Mouse (Mus musculus) heart, adult 8-10 months (tissue): ENCODE data around the gene Tmem203. TPM values are rescaled to one million over a fixed set of nuclear protein-coding genes. Genes with fewer than 3 reads are reported as not detected.

Experiments used
- DNase-seq: peaks from one replicate; pipeline ENCODE4 v3.0.0; 2022; ENCODE audit warnings: low spot score
- total RNA-seq, 4 experiments: library from RNA; stranded (reverse); gene quantifications; 2 replicates each; pipeline ENCODE4 v1.2.4; 2022

Tmem203 gene
- total RNA-seq, 4 experiments from 2014 or later, result 11.4 to 16.1 (median 13.6) TPM

DNA sequence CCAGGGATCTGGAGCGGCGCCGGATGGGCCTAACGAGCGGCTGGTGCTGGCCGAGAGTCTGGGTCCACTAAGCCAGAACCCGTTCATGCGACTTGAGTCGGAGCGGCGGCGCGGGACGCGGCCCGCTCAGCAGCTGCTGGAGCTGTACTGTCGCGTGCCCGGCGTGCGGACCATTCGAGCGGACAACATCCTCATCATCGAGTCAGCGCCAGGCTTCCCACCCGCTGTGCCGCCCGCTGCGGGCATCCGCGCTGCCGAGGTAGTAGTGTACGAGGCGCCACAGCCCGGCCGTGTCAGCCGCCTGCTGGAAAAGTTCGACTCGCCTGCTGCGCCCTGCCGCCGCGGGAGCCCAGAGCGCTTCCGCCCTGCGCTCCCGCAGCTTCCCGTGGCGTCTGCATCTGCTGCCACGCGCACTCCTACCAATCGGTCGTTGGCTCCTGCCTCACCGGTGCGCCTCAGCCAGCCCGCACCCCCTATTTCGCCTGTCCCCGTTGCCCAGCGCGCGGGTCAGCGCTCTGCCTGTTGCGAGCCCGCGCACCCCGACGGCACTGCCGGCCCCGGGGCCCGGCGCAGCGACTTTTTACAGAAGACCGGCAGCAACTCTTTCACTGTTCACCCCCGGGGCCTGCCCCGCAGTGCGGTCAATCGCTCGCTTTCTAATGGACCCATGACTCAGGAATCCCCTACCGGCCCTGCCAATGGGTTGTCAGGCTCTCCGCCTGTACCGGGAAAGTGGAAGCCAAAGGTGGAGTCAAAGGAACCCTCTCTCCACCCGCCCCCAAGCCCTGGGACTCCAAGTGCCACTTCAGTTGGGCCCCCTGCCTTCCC is 7.8 kb downstream of the Tmem203 start:
- no peak for DNase-seq

DNA sequence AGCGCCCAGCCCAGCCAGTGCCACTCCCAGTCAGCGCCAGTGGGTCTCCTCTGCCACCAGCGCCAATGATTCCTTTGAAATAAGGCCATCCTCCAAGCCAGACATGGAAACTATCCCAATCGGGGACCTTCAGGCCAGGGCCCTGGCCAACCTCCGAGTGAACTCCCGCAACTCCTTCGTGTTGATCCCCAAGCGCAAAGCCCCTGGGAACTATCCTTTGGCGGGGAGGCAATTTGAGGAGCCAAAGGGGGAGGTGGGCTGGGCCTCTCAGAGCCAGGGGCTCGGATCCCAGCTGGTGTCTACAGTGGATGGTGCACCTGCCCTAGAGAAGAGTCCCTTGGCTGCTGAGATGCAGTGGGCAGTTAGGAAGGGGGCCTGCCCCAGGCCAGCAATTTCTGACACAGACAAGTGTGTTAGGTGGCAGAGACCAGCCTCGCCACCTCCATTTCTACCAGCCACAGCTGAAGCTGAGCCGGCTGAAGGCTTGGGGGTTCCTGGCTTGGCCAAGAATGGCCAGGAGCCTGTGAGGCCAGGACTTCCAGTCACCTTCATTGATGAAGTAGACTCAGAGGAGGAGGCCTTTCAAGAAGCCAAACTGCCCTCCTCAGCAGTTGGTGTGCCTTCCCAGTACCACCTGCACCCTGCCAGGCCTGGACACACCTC is 8.5 kb downstream of the Tmem203 start:
- DNase-seq, result no peak

GRCm38 (mm10) chr2:25264286-25264660 is 9.0 kb downstream of the Tmem203 start:
- DNase-seq, result no peak

DNA sequence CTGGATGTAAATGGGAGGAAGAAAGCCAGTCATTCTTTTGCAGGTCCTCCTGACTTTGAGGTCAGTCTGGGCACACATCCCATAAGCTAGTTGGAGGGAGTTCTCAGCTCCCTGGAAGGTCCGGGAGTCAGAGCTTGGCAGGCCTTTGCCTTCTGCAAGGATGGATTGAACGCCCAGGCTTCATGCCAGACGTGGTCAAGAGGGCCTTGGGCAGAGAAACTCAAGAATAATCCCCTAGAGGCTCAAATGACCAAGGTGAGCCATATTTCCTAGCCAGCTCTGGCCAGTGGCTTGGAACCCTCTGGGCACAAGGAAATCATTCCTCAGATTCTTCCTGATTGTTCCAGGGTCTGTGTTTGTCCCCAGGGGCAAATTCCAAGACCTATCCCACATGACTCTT is 9.6 kb downstream of the Tmem203 start:
- DNase-seq, result no peak

DNA sequence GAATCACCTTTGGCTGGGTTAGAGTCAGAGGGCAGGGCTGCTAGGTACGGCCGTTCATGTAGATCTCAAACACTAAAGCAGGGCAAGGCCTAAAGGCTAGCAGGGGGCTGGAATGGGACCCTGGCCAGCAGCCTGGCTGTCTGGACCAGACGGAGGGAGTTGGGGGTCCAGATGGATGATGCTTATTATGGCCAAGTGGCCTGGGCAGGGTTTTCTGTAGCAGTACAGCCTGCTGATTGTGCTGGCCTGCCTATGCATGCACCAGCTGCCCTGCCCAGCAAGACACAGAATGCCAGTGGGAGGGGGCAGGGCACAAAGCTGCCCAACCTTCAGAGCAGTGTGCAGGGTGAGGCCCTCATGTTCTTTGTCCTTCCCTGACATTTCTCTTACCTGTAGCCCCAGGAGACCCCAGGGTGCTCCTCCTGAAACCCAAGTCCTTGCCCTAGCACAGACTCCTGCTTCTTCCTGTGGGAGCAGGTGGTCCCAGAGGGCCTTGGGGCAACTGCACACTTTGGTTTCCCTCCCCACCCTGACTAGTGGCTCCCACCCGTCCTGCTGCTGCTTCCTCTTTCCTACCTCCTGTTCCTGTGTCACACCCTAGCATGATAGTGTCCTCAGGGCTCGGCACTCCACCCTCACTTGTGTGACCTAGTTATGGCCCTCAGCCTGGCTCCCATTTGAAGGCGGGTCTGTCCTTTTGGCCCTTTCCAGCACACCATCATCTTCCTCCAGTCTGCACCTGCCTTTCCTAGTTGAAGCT is 10.8 kb downstream of the Tmem203 start:
- DNase-seq, result no peak

GRCm38 (mm10) chr2:25266720-25267119 is 11.5 kb downstream of the Tmem203 start:
- DNase-seq, result no peak

DNA sequence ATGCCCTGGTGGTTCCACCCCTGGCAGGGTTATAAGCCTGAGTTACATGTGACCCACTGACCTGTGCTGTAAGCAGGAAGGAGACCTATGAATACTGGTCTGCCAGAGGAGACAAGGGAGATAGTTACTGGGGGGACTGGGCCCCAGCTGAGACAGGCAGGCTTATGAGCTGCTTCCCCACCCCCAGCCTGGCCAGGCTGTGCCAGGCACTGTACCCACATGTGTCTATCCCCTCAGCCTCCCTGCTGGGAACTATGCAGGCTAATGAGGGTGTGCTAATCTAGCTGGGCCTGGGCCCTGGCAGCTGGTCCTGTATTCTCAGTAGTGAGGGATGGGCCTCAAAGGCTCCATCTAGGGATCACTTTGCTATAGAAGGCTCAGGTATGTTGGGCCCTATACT is 12.0 kb downstream of the Tmem203 start:
- no peak for DNase-seq

DNA sequence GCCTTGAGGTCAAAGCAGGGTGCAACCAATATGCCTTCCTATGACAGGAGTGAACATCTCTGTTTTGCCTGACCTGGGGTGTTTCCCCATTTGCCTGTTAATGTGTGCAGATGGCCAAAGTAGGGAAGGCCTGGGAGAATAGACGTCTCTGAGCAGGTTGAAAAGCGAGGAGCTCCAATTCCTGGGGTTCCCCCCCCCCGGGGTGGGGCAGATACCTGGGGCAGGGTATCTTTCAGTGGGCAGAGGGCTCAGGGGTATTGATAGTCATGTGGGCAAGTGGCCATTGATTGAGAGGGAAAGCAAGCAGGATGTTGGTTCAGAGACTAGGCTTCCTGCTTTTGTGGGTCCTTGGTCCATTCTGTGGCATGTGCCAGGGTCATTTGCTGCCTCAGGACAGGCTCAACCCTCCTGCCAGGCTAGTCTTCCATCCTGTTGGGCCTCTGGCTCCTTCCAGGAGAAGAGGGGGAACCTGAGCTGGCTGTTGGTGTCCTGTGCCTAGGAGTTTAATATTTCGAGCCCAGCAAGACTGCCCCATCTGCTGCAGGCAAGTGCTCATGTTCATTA is 12.6 kb downstream of the Tmem203 start:
- DNase-seq, result no peak

DNA sequence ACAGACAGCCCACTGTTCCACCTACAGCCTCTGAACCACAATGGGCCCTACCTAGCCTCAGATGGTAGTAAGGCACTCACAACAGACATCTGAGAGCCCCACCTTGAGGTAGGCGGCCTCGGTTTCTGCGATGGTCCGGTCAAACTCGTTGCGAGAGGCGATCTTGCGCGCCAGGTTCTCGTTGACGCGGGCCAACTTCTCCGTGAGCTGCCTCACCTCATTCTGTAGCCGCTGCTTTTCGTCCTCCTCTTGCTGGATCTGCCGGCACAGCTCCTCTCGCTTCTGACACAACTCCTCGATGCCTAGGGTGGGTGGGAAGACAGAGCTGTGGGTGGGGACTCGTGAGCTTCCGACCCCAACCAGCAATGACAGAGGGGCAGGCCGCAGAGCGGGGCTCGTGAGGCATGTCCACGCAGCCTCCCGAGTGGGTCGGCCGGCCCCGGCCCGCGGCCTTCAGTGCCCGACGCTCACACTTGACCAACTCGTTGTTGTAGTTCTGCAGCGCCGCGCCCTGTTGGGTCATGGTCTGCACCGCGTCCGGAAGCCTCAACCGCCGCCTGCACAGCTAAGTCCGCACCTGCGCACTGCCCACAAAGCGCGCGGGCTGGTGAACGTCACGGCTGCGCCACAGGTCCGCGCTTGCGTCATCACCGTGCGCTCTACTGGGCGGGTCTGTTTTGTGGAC is 16.7 kb downstream of the Tmem203 start, which contains the start of the genes Ssna1 and Anapc2:
Ssna1 (minus strand) TSS at position 612 of the 685 bp plus-strand sequence.
Anapc2 (plus strand) TSS at position 652 of the 685 bp plus-strand sequence.
- DNase-seq, result peak; percentile 96

- DNase-seq, result no peak
Observed at GRCm38 (mm10) chr2:25272515-25272914, 17.3 kb downstream of the Tmem203 start.

GRCm38 (mm10) chr2:25273010-25273409 is 17.8 kb downstream of the Tmem203 start:
- no peak for DNase-seq

GRCm38 (mm10) chr2:25278928-25279882 is 24.0 kb downstream of the Tmem203 start:
- DNase-seq, result peak; percentile 79

- DNase-seq, result no peak
Observed at GRCm38 (mm10) chr2:25285551-25285950, 30.3 kb downstream of the Tmem203 start.

DNA sequence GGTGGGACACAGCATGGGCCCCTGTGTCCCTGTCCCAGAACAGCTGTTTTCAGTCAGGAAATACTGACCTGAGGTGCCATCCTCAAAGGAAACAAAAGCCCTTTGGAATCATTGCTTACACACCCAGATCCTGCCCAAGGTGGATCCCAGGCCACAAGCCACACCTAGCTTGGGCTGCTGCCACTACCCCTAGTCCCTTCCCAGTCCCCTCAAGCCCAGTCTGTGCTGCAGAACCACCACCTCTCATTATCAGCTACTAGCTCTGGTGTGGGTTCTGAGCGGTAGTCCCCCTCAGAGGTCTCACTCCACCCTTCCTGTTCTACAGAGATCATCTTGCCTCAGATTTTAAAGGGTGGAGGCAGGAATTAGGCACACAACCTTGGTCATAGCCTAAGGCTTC is 31.1 kb downstream of the Tmem203 start:
- DNase-seq, result no peak

- DNase-seq, result no peak
Observed at GRCm38 (mm10) chr2:25286837-25287636, 31.8 kb downstream of the Tmem203 start.

DNA sequence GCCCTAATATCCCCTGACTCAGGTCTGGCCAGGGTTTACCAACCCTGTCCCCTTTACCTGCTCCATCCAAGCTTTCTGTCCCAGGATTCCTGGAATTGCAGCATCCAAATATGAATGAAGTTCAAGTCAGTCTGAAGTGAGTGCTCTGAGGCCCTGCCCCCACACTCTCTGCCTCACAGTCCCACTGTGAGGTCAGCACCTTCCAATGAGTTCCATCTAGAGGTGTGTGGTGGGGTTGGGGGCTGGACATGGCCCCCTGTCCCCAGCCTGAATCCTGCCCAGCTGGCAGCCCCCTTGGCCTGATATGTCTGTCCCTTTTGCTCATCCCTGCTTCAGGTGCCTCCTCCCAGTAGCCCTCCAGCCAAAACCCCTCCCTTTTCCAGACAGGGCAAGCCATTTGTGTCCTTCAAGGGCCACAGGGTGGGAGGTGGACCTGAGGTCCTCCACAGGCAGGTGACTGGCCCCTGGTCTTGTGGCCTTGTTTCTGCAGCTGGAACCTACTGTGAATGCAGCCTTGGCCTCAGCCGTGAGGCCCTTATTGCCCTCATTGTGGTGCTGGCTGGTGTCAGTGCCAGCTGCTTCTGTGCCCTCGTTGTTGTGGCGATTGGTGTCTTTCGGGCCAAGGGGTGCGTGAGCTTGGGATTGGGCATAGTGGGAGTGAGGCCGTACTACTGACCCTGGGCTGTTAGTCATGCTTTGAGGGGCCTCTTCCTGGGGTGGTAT is 32.8 kb downstream of the Tmem203 start, which contains the start of gene Tmem210:
Tmem210 (plus strand) TSS at position 219 of the 723 bp plus-strand sequence.
- no peak for DNase-seq

DNA sequence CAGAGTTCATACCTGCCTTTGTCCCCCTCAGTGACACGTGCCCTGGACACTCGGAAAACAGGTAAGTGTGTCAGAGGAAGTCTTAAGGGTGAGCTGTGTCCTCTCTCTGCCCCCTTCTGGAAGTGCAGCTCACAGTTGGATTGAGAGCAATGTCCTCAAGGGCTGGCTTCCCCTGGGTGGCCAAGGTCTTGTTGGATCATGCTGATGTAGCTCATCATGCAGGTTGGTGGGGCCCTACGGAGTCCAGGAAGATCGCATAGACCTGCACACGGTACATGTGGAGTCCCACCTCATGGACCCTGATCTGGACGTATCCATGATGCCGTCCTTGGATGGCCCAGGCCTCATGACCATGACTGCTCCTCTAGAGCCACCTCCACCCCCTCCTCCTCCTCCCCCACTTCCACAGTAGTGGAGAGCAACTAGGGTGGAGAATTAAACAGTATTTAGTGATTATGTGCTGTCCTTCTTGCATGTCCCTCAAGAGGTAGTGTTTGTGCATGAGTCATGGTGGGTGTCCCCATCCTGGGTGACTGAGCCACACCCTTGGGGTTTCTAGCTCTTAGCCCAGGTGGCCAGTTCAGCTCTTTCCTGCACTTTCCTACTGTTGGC is 33.6 kb downstream of the Tmem203 start:
- DNase-seq, result no peak

GRCm38 (mm10) chr2:25289651-25290050 is 34.4 kb downstream of the Tmem203 start, which contains the start of gene Lrrc26:
TSS of gene Lrrc26 (plus strand) at chr2:25289915.
- no peak for DNase-seq
